Mouse (Mus musculus) thymus, adult 18-20 months (tissue): ENCODE measurements around the gene Ism1.

Source experiments
- DNase-seq, 2 experiments: peaks; one replicate each; pipeline ENCODE4 v3.0.0; 2022; ENCODE audit warnings: mixed read lengths in 2 of 2

Ism1 gene

GRCm38 (mm10) chr2:139677809-139678274, at the start of gene Ism1:
Gene Ism1 (plus strand): TSS chr2:139678178.
- DNase-seq, result peak in 1 of 2 experiments; percentile 2

DNA sequence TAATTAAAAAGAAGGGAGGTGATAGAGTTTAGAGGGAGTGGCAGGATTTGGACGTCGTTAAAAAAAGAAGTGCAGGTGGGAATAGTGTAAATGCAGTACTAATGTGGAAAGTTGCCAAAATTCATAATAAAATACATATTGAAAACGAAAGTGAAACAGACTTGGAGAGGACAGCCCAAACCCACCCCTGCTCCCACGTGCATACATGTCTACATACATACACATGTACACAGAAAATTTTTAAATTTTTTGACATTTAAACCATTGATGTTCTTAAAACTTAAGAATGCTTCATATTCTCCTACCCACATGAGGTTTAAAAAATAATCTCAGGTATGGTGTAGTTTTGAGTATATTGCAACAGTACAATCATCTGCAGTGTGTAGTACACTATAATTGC, 49.2 kb upstream of the Ism1 start:
- no peak for DNase-seq

DNA sequence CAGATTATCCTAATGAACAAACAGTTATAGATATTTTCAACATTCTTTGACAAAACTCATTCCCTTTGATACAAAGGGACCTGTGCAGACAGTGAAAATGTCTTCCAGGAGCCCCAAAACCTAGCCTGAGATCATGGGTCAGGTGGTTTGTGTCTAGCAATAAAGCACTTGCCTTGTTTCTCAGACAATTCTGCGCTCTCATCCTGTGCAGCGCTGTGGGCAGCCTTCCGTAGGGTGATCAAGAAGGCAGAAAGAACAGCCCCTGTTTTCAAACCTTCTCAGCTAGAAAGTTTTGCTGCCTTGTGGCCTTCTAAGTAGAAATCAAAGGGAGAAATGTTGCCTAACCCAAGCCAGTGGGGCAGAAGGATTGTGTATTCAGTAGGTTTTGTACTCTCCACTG, 48.3 kb upstream of the Ism1 start:
- DNase-seq, result no peak

DNA sequence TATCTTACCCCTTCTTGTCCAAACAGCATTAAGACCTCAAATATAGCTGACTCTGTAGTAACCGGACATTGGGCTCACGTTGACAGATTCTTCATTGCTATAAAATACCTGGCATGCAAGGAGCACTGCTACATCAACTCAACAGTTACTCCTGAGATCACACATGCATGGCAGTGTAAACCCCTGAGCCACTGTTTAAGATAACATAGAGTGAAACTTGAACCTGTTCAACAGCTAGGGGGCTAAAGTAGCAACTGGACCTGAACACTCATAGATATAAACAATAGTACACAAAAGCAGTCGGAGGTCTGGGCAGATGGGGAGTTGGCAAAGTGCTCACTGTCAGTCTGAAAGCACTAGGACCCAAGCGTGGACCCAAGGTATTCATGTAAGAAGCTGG, 43.5 kb upstream of the Ism1 start:
- no peak for DNase-seq

DNA sequence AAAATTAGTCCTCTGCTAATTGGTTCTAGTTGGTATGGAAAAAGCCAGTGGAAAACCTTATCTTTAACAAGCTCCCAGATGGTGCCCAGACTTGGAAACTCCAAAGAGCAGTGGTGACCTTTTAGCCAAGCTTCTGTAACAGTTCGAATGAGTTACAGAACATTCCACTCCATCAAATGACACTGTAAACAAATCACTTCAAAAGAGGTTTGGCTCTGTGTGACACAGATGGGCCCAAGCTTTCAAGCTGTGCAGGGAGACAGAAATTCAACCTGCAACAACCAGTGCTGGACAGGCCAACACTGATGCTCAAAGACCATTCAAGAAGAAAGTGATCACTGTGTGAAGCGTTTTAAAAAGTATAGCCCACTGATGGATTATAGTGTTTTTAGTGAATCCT, 40.1 kb upstream of the Ism1 start:
- DNase-seq, result no peak

GRCm38 (mm10) chr2:139641757-139642385, 36.1 kb upstream of the Ism1 start:
- no peak for DNase-seq

GRCm38 (mm10) chr2:139649518-139649917, 28.5 kb upstream of the Ism1 start:
- DNase-seq, result no peak

GRCm38 (mm10) chr2:139656750-139657149, 21.2 kb upstream of the Ism1 start:
- no peak for DNase-seq

DNA sequence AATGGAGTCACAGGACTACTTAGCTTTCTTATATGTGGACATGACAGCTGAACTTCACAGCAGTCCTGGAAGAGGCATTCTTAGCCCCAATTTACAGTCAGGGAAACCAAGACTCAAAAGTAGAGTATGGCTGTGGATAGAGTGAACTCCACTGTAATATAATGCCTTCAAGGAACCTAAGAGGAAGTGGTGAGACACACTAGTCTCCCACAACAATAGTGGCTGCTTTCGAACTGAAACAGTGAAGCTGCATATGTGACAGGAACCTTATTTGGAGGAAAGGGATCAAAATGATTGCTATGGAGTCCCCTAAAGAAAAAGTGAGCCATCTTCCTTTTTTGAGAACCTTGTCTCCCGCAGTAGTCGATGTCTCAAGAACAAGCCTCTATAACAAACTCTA, 6.1 kb upstream of the Ism1 start:
- no peak for DNase-seq

DNA sequence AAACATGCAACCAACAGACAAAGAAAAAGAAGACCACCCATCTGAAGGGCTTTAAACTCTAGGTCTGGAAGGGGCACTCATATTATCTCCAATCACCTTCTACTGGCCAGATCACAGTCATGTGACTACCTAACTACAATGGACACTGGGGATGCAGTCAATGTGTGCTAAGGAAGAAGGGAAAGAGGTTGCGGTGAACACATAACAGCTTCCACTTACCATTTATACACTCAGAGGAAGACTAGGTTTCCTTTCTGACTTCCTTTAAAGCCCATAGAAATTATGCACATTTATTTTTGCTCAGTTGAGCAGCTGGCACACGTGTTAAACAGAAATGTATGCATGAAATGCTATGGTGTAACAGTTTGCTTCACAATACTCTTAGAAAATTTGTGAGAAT, 5.6 kb upstream of the Ism1 start:
- no peak for DNase-seq

GRCm38 (mm10) chr2:139677065-139677762, 764 bp upstream of the Ism1 start:
- DNase-seq, result peak in 1 of 2 experiments; percentile 3

- DNase-seq, result peak in 1 of 2 experiments; percentile 1
These were observed 530 bp downstream of the Ism1 start for GRCm38 (mm10) chr2:139678275-139679140.

- DNase-seq, result no peak
These were observed 4.6 kb downstream of the Ism1 start for GRCm38 (mm10) chr2:139682540-139682939.

- DNase-seq, result no peak
These were observed 11.5 kb downstream of the Ism1 start for GRCm38 (mm10) chr2:139689442-139690003.

DNA sequence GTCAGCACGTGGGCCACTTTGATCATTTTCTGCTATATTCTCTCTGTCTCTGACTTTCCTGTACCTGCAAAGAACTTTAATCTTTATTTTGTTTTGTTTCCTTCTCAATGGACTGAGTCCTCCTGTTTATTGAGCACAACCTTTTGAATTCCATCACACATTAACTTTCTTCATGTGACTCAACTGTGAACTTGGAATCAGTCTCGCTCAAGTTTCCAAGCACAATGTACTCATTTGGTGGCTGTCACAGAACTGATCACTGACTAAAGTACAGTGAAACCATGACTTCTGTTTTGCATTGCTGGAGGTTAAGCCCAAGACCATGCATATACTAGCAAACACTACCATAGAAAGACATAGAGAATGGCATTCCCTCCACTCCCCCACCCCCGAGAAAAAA, 15.5 kb downstream of the Ism1 start:
- DNase-seq, result no peak

GRCm38 (mm10) chr2:139694638-139695037, 16.7 kb downstream of the Ism1 start:
- DNase-seq, result no peak

GRCm38 (mm10) chr2:139696578-139696977, 18.6 kb downstream of the Ism1 start:
- DNase-seq, result no peak

- DNase-seq, result no peak
These were observed 22.6 kb downstream of the Ism1 start for GRCm38 (mm10) chr2:139700609-139701008.

GRCm38 (mm10) chr2:139704951-139705350, 27.0 kb downstream of the Ism1 start:
- DNase-seq, result no peak

DNA sequence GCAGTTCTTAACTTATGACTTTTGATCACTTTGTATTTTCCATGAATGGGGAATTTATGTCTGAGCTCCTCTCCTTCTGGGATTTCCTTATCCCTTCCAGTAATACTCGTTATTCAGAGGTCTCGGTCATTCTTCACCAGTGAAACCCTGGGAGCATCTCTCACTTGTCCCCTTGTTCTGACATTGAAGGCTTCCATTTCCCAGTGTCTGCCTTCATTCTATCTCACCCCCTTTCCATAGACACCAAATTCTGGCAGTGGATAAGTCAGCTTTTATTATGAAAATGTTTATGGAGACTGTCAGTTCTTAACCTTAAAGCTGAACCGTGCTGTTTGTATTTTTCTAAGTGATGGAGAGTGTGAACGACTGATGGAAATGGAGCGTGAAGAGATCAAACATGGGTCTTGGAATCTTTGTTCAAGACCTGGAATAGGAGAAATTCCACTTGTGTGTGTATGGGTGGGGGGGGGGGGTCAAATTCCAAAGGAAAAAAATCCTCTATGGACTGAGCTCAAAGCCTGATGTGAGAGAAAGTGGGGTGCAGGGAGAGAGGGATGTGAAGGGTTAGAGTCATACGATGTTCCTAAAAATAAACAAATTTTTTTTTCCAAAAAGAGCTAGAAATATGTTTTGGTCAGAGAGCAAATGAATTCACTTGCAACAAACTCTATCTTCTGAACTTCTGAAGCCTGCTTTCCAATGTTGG, 30.4 kb downstream of the Ism1 start:
- no peak for DNase-seq

DNA sequence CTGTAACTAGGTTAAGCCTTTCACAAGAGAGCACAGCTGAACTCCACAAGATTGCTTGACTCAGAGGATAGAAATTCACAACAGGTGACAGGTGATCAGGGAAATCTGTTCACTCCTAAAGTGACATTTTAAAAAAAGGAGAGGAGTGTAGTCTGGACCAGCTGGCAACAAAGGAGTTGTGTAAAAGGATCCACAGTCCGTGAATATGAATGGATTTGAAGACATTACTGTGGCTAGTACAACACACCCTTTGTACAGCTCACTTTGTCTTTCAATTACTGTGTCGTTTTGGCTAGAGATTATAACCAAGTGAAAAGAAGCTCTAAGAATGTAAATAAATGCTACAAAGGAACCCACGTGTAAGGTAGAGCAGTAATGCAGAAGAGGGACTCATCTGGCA, 33.7 kb downstream of the Ism1 start:
- DNase-seq, result no peak

DNA sequence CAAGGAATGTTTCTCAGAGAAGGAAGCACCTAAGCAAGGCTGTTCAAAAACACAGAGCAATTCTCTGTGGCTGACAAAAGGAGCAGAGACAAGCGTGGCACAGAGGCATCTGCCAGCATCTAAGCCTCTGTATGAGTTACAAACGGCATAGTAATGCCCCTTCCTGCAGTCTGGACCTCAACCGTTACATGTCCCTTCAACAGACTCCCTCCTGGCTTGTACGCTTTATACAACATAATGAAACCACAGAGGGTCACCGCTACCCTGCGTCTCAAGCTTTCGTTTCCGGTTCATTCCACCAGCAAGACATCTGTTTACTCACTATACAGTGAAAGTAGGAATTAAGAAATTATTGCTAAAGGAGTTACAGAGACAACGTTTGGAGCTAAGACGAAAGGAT, 34.1 kb downstream of the Ism1 start:
- DNase-seq, result no peak

DNA sequence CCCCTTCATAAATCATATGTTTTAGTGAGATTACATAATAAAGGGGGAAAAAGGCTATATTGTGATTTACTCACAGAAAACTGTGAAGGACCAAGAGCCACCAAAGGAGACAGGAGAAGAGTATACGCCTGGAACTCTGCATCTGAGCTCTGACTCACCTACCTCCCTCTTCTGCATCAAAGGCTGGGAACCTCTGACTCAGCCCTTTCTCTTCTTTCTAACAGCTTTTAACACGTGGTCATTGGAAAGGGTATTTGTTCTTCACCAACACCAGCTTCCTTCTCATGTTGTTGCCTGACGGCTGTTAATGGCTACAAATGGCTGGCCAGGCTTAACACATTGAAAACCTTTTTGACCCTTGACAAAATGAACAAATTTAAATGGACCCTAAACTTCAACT, 36.2 kb downstream of the Ism1 start:
- no peak for DNase-seq
